Mouse (Mus musculus): Measurements from ENCODE around the gene Fa2h. TPM values are rescaled to one million over a fixed set of nuclear protein-coding genes. Genes with fewer than 3 reads are reported as not detected.

The Fa2h gene
- polyA plus RNA-seq, 1 experiment from 2014 or later: not detected

GRCm38 (mm10) chr8:111389581-111389980, 4.0 kb downstream of the Fa2h start:
- H3K27ac ChIP-seq (replicated peaks): no peak overlapping the region
- H3K4me2 ChIP-seq (replicated peaks): no peak overlapping the region
- no peaks in the 10 kb centered on the region for H3K36me3 ChIP-seq
- no peaks in the 10 kb centered on the region for H3K9me3 ChIP-seq
- peaks cover 10% of the 10 kb centered on the region for H3K4me1 ChIP-seq
- ATAC-seq (replicated peaks): no peak
- no peak overlapping the region for H3K9ac ChIP-seq (replicated peaks)
- WGBS: 78% methylated on average over 4 of the region's 4 CpGs
- H3K4me3 ChIP-seq: no peak overlapping the region
- H3K27me3 ChIP-seq: peaks cover 40% of the 10 kb centered on the region

- Histone ChIP-seq H3K4me3 (no peak overlapping the region), H3K9me3 (no peaks in the 10 kb centered on the region), H3K27ac (replicated peaks) (no peak overlapping the region), H3K4me2 (replicated peaks) (no peak overlapping the region), H3K4me1 (no peaks in the 10 kb centered on the region), H3K36me3 (no peaks in the 10 kb centered on the region), H3K27me3 (0 out of 2 replicates have a peak, but pooled peaks cover 9% of the 10 kb centered on the region), H3K9ac (replicated peaks) (no peak overlapping the region)
- 73% methylated on average over 9 of the region's 9 CpGs for WGBS
- no peak for ATAC-seq (replicated peaks)
These were observed 7.7 kb downstream of the Fa2h start for GRCm38 (mm10) chr8:111385915-111386314.

- Histone ChIP-seq H3K36me3 (no peaks in the 10 kb centered on the region), H3K9ac (replicated peaks) (no peak overlapping the region), H3K4me1 (no peaks in the 10 kb centered on the region), H3K4me3 (no peak overlapping the region), H3K4me2 (replicated peaks) (no peak overlapping the region), H3K9me3 (no peaks in the 10 kb centered on the region), H3K27me3 (0 out of 2 replicates have a peak, but pooled peaks cover 4% of the 10 kb centered on the region), H3K27ac (replicated peaks) (no peak overlapping the region)
- 49% methylated on average over 2 of the region's 2 CpGs for WGBS
- ATAC-seq (replicated peaks): no peak
These were observed 9.0 kb downstream of the Fa2h start for GRCm38 (mm10) chr8:111384628-111385027.

- ATAC-seq (replicated peaks): no peak
- 58% methylated on average over 6 of the region's 6 CpGs for WGBS
- H3K4me3 ChIP-seq: no peak overlapping the region
- H3K9me3 ChIP-seq: no peaks in the 10 kb centered on the region
- no peak overlapping the region for H3K9ac ChIP-seq (replicated peaks)
- no peaks in the 10 kb centered on the region for H3K27me3 ChIP-seq
- no peak overlapping the region for H3K27ac ChIP-seq (replicated peaks)
- H3K4me2 ChIP-seq (replicated peaks): no peak overlapping the region
- H3K36me3 ChIP-seq: no peaks in the 10 kb centered on the region
- H3K4me1 ChIP-seq: no peaks in the 10 kb centered on the region
These were observed 18.4 kb downstream of the Fa2h start for GRCm38 (mm10) chr8:111375192-111375591.

- 86% methylated on average over 9 of the region's 9 CpGs for WGBS
- no peaks in the 10 kb centered on the region for H3K9me3 ChIP-seq
These were observed 23.9 kb downstream of the Fa2h start for GRCm38 (mm10) chr8:111369711-111370110.

GRCm38 (mm10) chr8:111367350-111367749, 26.3 kb downstream of the Fa2h start:
- Histone ChIP-seq H3K9ac (replicated peaks) (no peak overlapping the region), H3K4me1 (no peaks in the 10 kb centered on the region), H3K4me2 (replicated peaks) (no peak overlapping the region), H3K27ac (replicated peaks) (no peak overlapping the region), H3K27me3 (no peaks in the 10 kb centered on the region), H3K9me3 (no peaks in the 10 kb centered on the region), H3K4me3 (no peak overlapping the region), H3K36me3 (no peaks in the 10 kb centered on the region)
- WGBS: 87% methylated on average over 8 of the region's 8 CpGs
- ATAC-seq (replicated peaks): no peak

More at GRCm38 (mm10) chr8:111369711-111370110, 23.9 kb downstream of the Fa2h start:
- Histone ChIP-seq H3K27ac (replicated peaks) (no peak overlapping the region), H3K4me1 (no peaks in the 10 kb centered on the region), H3K9ac (replicated peaks) (no peak overlapping the region), H3K27me3 (no peaks in the 10 kb centered on the region), H3K4me2 (replicated peaks) (no peak overlapping the region), H3K36me3 (no peaks in the 10 kb centered on the region), H3K4me3 (no peak overlapping the region)
- no peak for ATAC-seq (replicated peaks)

- Histone ChIP-seq H3K4me1 (no peaks in the 10 kb centered on the region), H3K9me3 (no peaks in the 10 kb centered on the region), H3K27me3 (no peaks in the 10 kb centered on the region), H3K27ac (replicated peaks) (no peak overlapping the region), H3K36me3 (no peaks in the 10 kb centered on the region), H3K4me2 (replicated peaks) (no peak overlapping the region), H3K4me3 (no peak overlapping the region), H3K9ac (replicated peaks) (no peak overlapping the region)
- 44% methylated on average over 14 of the region's 14 CpGs for WGBS
- ATAC-seq (replicated peaks): no peak
These were observed 26.9 kb downstream of the Fa2h start for GRCm38 (mm10) chr8:111366610-111367234.

GRCm38 (mm10) chr8:111363489-111363888, 30.1 kb downstream of the Fa2h start:
- 73% methylated on average over 8 of the region's 8 CpGs for WGBS
- H3K4me3 ChIP-seq: no peak overlapping the region
- no peaks in the 10 kb centered on the region for H3K36me3 ChIP-seq
- ATAC-seq (replicated peaks): no peak
- no peaks in the 10 kb centered on the region for H3K4me1 ChIP-seq
- H3K27ac ChIP-seq (replicated peaks): no peak overlapping the region
- H3K27me3 ChIP-seq: no peaks in the 10 kb centered on the region
- no peak overlapping the region for H3K4me2 ChIP-seq (replicated peaks)
- H3K9ac ChIP-seq (replicated peaks): no peak overlapping the region
- no peaks in the 10 kb centered on the region for H3K9me3 ChIP-seq

GRCm38 (mm10) chr8:111360579-111361209, 32.9 kb downstream of the Fa2h start:
- H3K9me3 ChIP-seq: no peaks in the 10 kb centered on the region
- no peak overlapping the region for H3K4me3 ChIP-seq
- no peaks in the 10 kb centered on the region for H3K27me3 ChIP-seq
- H3K4me1 ChIP-seq: no peaks in the 10 kb centered on the region
- no peak overlapping the region for H3K4me2 ChIP-seq (replicated peaks)
- no peak overlapping the region for H3K27ac ChIP-seq (replicated peaks)
- no peak overlapping the region for H3K9ac ChIP-seq (replicated peaks)
- 61% methylated on average over 7 of the region's 7 CpGs for WGBS
- H3K36me3 ChIP-seq: no peaks in the 10 kb centered on the region
- ATAC-seq (replicated peaks): no peak

GRCm38 (mm10) chr8:111359936-111360335, 33.7 kb downstream of the Fa2h start:
- H3K9ac ChIP-seq (replicated peaks): no peak overlapping the region
- no peak overlapping the region for H3K4me2 ChIP-seq (replicated peaks)
- H3K9me3 ChIP-seq: no peaks in the 10 kb centered on the region
- H3K27ac ChIP-seq (replicated peaks): no peak overlapping the region
- WGBS: 69% methylated on average over 5 of the region's 5 CpGs
- H3K27me3 ChIP-seq: no peaks in the 10 kb centered on the region
- H3K4me3 ChIP-seq: no peak overlapping the region
- no peaks in the 10 kb centered on the region for H3K4me1 ChIP-seq
- no peaks in the 10 kb centered on the region for H3K36me3 ChIP-seq
- no peak for ATAC-seq (replicated peaks)

GRCm38 (mm10) chr8:111358905-111359304, 34.7 kb downstream of the Fa2h start:
- H3K36me3 ChIP-seq: no peaks in the 10 kb centered on the region
- H3K4me3 ChIP-seq: no peak overlapping the region
- H3K9me3 ChIP-seq: no peaks in the 10 kb centered on the region
- H3K4me1 ChIP-seq: no peaks in the 10 kb centered on the region
- H3K4me2 ChIP-seq (replicated peaks): no peak overlapping the region
- no peak overlapping the region for H3K27ac ChIP-seq (replicated peaks)
- H3K27me3 ChIP-seq: no peaks in the 10 kb centered on the region
- no peak for ATAC-seq (replicated peaks)
- H3K9ac ChIP-seq (replicated peaks): no peak overlapping the region
- 77% methylated on average over 1 of the region's 1 CpGs for WGBS

- H3K4me2 ChIP-seq (replicated peaks): no peak overlapping the region
- H3K9me3 ChIP-seq: no peaks in the 10 kb centered on the region
- H3K27me3 ChIP-seq: no peaks in the 10 kb centered on the region
- H3K27ac ChIP-seq (replicated peaks): no peak overlapping the region
- ATAC-seq (replicated peaks): no peak
- WGBS: 79% methylated on average over 4 of the region's 4 CpGs
- H3K4me1 ChIP-seq: no peaks in the 10 kb centered on the region
- H3K36me3 ChIP-seq: no peaks in the 10 kb centered on the region
- no peak overlapping the region for H3K4me3 ChIP-seq
- no peak overlapping the region for H3K9ac ChIP-seq (replicated peaks)
These were observed 36.2 kb downstream of the Fa2h start for GRCm38 (mm10) chr8:111357433-111357832.

GRCm38 (mm10) chr8:111353497-111353896, 40.1 kb downstream of the Fa2h start:
- Histone ChIP-seq H3K27me3 (no peaks in the 10 kb centered on the region), H3K9ac (replicated peaks) (no peak overlapping the region), H3K36me3 (no peaks in the 10 kb centered on the region), H3K4me3 (no peak overlapping the region), H3K4me2 (replicated peaks) (no peak overlapping the region), H3K27ac (replicated peaks) (no peak overlapping the region), H3K9me3 (no peaks in the 10 kb centered on the region), H3K4me1 (no peaks in the 10 kb centered on the region)
- ATAC-seq (replicated peaks): no peak
- WGBS: 77% methylated on average over 9 of the region's 9 CpGs
